Mouse (Mus musculus): ENCODE measurements around the gene Dgkb.

Dgkb gene

GRCm38 (mm10) chr12:37996417-37996946 is 179.0 kb downstream of the Dgkb start:
- ATAC-seq (ENCODE audit: low TSS enrichment) = no peak

GRCm38 (mm10) chr12:38017674-38018073 is 200.1 kb downstream of the Dgkb start:
- no peak for ATAC-seq (ENCODE audit: low TSS enrichment)

GRCm38 (mm10) chr12:38047256-38047655 is 229.7 kb downstream of the Dgkb start:
- no peak for ATAC-seq (ENCODE audit: low TSS enrichment)

- no peak for ATAC-seq (ENCODE audit: low TSS enrichment)
Observed at GRCm38 (mm10) chr12:38088224-38088623, 270.7 kb downstream of the Dgkb start.

- ATAC-seq (ENCODE audit: low TSS enrichment) = no peak
Observed at GRCm38 (mm10) chr12:38111928-38112327, 294.4 kb downstream of the Dgkb start.

- ATAC-seq (ENCODE audit: low TSS enrichment) = peak; percentile 62; the same call in 1 of the 2 replicates
Observed at GRCm38 (mm10) chr12:38114990-38115615, 297.6 kb downstream of the Dgkb start.

GRCm38 (mm10) chr12:38123524-38123923 is 306.0 kb downstream of the Dgkb start:
- no peak for ATAC-seq (ENCODE audit: low TSS enrichment)

- ATAC-seq (ENCODE audit: low TSS enrichment) = no peak
Observed at GRCm38 (mm10) chr12:38125297-38125696, 307.8 kb downstream of the Dgkb start.

GRCm38 (mm10) chr12:38130209-38130915 is 312.8 kb downstream of the Dgkb start:
- ATAC-seq (ENCODE audit: low TSS enrichment) = peak; percentile 62; the same call in 1 of the 2 replicates

GRCm38 (mm10) chr12:38136379-38136778 is 318.9 kb downstream of the Dgkb start:
- ATAC-seq (ENCODE audit: low TSS enrichment) = no peak

- peak; percentile 67; the same call in 1 of the 2 replicates for ATAC-seq (ENCODE audit: low TSS enrichment)
Observed at GRCm38 (mm10) chr12:38140039-38140438, 322.5 kb downstream of the Dgkb start.

GRCm38 (mm10) chr12:38232665-38233064 is 415.1 kb downstream of the Dgkb start:
- no peak for ATAC-seq (ENCODE audit: low TSS enrichment)

GRCm38 (mm10) chr12:38268856-38269255 is 451.3 kb downstream of the Dgkb start:
- ATAC-seq (ENCODE audit: low TSS enrichment) = peak; percentile 82

- no peak for ATAC-seq (ENCODE audit: low TSS enrichment)
Observed at GRCm38 (mm10) chr12:38301497-38301896, 484.0 kb downstream of the Dgkb start.

- ATAC-seq (ENCODE audit: low TSS enrichment) = no peak
Observed at GRCm38 (mm10) chr12:38303841-38304240, 486.3 kb downstream of the Dgkb start.

GRCm38 (mm10) chr12:38304245-38304644 is 486.7 kb downstream of the Dgkb start:
- ATAC-seq (ENCODE audit: low TSS enrichment) = no peak

- no peak for ATAC-seq (ENCODE audit: low TSS enrichment)
Observed at GRCm38 (mm10) chr12:38309885-38310284, 492.4 kb downstream of the Dgkb start.

GRCm38 (mm10) chr12:38327729-38328271 is 510.3 kb downstream of the Dgkb start:
- ATAC-seq (ENCODE audit: low TSS enrichment) = no peak

GRCm38 (mm10) chr12:38328779-38329178 is 511.3 kb downstream of the Dgkb start:
- no peak for ATAC-seq (ENCODE audit: low TSS enrichment)

GRCm38 (mm10) chr12:38342657-38343056 is 525.1 kb downstream of the Dgkb start:
- ATAC-seq (ENCODE audit: low TSS enrichment) = peak; percentile 95

- no peak for ATAC-seq (ENCODE audit: low TSS enrichment)
Observed at GRCm38 (mm10) chr12:38352481-38352880, 535.0 kb downstream of the Dgkb start.

- peak; percentile 97 for ATAC-seq (ENCODE audit: low TSS enrichment)
Observed at GRCm38 (mm10) chr12:38356386-38356785, 538.9 kb downstream of the Dgkb start.

GRCm38 (mm10) chr12:38361491-38361890 is 544.0 kb downstream of the Dgkb start:
- no peak for ATAC-seq (ENCODE audit: low TSS enrichment)

Data from frontal cortex, adult (tissue).